Mouse (Mus musculus): ENCODE results near the gene Pipox. TPM values are rescaled to one million over a fixed set of nuclear protein-coding genes. Genes with fewer than 3 reads are reported as not detected.

Pipox gene
- polyA plus RNA-seq, 1 experiment from 2014 or later = 16.0 TPM

DNA sequence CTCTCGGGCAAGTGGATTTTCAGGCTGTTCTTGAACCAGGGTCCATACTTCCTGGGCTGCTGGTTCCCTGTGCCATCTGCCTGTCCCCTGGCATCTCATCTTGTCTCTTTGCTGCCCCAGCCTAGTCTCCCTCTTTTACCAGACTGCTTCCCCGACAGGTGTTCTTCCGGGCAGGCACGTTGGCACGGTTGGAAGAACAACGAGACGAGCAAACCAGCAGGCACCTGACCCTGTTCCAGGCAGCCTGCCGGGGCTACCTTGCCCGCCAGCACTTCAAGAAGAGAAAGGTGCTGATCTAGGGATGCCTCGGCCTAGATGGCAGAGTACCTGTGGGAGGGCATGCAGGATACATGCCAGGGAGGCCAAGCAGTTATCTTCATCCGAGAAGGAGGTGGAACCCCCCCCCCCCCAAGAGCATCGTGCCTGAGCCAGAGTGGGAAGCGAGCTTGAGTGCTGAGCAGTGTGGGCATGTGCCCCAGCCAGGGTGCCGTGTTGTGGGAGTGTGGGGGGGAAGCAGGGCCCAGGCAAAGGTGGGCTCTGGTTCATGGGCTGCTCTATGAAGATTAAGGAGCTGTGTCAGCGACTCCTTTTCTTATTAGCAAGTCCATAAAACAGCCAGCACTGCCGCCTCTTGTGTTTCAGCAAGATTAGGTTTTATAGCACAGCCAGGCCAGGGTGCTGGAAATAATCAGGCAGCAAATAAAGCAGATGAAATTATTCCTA, 53.2 kb downstream of the Pipox start:
- Histone ChIP-seq H3K4me3 (ENCODE audit: low read length) (no peak overlapping the region), H3K27ac (ENCODE audit: low read length) (no peak overlapping the region), H3K4me2 (replicated peaks; ENCODE audit: low read depth, low read length) (no peak overlapping the region), H3K9ac (replicated peaks; ENCODE audit: low read length) (no peak overlapping the region), H3K27me3 (ENCODE audit: insufficient read depth, low read length) (0 out of 2 replicates have a peak, but pooled peaks cover 8% of the 10 kb centered on the region), H3K36me3 (ENCODE audit: insufficient read depth, low read length) (peaks cover 34% of the 10 kb centered on the region), H3K9me3 (ENCODE audit: low read length) (no peaks in the 10 kb centered on the region), H3K4me1 (ENCODE audit: insufficient read depth, low read length) (peaks cover 7% of the 10 kb centered on the region; the same call in 1 of the 2 replicates)
- peak; percentile 60; the same call in 1 of the 2 replicates for ATAC-seq (ENCODE audit: low FRiP score, low TSS enrichment)
- WGBS = 48% methylated on average over 16 of the region's 16 CpGs

DNA sequence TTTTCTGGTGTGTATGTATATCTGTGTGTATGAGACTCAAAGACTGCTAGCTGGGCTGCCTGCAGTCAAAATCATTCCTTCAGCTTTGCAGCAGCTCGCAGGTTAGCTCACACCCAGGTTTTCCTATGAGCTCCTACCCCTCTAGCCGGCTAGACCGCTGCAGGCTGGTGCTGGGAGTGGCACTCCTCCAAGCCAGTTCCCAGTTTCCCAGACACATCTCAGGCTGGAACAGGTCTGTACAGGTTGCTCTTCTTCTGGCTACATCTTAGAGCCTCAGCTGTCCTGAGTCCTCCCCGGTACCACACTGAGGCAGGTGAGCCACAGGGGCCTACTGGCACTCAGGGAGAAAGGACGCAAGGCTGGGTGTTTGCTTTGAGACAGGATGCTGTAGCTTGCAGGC, 56.0 kb downstream of the Pipox start:
- no peak overlapping the region for H3K9ac ChIP-seq (replicated peaks; ENCODE audit: low read length)
- no peak overlapping the region for H3K4me2 ChIP-seq (replicated peaks; ENCODE audit: low read depth, low read length)
- no peak overlapping the region for H3K27ac ChIP-seq (ENCODE audit: low read length)
- H3K36me3 ChIP-seq (ENCODE audit: insufficient read depth, low read length) = peaks cover 19% of the 10 kb centered on the region
- WGBS = 85% methylated on average over 5 of the region's 5 CpGs
- no peak overlapping the region for H3K4me3 ChIP-seq (ENCODE audit: low read length)
- H3K9me3 ChIP-seq (ENCODE audit: low read length) = no peaks in the 10 kb centered on the region
- no peak for ATAC-seq (ENCODE audit: low FRiP score, low TSS enrichment)
- peaks cover 7% of the 10 kb centered on the region; the same call in 1 of the 2 replicates for H3K4me1 ChIP-seq (ENCODE audit: insufficient read depth, low read length)
- H3K27me3 ChIP-seq (ENCODE audit: insufficient read depth, low read length) = 0 out of 2 replicates have a peak, but pooled peaks cover 8% of the 10 kb centered on the region

DNA sequence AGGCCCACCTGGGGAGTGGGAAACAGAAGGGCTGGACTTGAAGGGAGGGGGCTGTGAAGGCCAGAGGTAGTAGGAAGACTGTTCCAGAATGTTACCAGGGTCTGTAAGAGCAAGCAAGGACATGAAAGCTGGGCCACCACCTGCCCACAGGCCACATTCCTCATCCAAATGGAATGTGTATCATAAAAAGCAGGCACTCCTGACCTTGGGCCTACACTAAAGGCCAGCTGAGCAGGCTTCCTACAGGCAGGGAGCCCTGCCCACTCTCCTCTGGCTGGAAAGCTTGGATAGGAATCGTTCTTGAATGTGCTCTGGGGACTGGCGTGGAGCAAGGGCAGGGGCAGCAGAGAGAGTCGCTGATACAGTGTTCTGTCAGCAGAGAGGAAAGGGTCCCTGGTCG, 57.1 kb downstream of the Pipox start:
- H3K27me3 ChIP-seq (ENCODE audit: insufficient read depth, low read length) = 0 out of 2 replicates have a peak, but pooled peaks cover 5% of the 10 kb centered on the region
- no peak for ATAC-seq (ENCODE audit: low FRiP score, low TSS enrichment)
- peaks cover 21% of the 10 kb centered on the region for H3K36me3 ChIP-seq (ENCODE audit: insufficient read depth, low read length)
- peak overlapping the region; percentile 12; the same call in 1 of the 2 replicates for H3K27ac ChIP-seq (ENCODE audit: low read length)
- WGBS = 56% methylated on average over 4 of the region's 4 CpGs
- peaks cover 6% of the 10 kb centered on the region; the same call in 1 of the 2 replicates for H3K4me1 ChIP-seq (ENCODE audit: insufficient read depth, low read length)
- H3K9ac ChIP-seq (replicated peaks; ENCODE audit: low read length) = no peak overlapping the region
- no peaks in the 10 kb centered on the region for H3K9me3 ChIP-seq (ENCODE audit: low read length)
- no peak overlapping the region for H3K4me2 ChIP-seq (replicated peaks; ENCODE audit: low read depth, low read length)
- no peak overlapping the region for H3K4me3 ChIP-seq (ENCODE audit: low read length)

DNA sequence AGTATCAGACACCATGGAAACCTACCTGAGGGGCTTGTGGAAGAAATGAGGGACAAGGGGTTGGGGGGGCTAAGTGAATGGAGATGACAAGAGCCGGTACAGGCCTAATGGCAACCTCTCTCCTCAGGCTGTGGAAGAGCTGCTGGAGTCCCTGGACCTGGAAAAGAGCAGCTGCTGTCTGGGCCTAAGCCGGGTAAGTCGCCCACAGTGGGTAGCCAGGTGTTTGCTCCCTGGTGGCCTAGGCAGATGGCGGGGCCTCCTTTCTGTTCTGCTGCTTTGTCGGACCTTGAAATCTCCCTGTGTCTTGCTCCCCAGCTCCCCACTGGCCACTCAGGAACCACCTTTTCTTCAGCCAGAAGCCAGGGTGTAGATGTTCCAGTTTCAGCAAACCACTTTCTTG, 57.6 kb downstream of the Pipox start:
- H3K9me3 ChIP-seq (ENCODE audit: low read length) = no peaks in the 10 kb centered on the region
- 88% methylated on average over 5 of the region's 5 CpGs for WGBS
- peaks cover 2% of the 10 kb centered on the region; the same call in 1 of the 2 replicates for H3K4me1 ChIP-seq (ENCODE audit: insufficient read depth, low read length)
- no peak overlapping the region for H3K4me2 ChIP-seq (replicated peaks; ENCODE audit: low read depth, low read length)
- ATAC-seq (ENCODE audit: low FRiP score, low TSS enrichment) = no peak
- 0 out of 2 replicates have a peak, but pooled peaks cover 5% of the 10 kb centered on the region for H3K27me3 ChIP-seq (ENCODE audit: insufficient read depth, low read length)
- H3K36me3 ChIP-seq (ENCODE audit: insufficient read depth, low read length) = peaks cover 21% of the 10 kb centered on the region
- no peak overlapping the region for H3K9ac ChIP-seq (replicated peaks; ENCODE audit: low read length)
- no peak overlapping the region for H3K4me3 ChIP-seq (ENCODE audit: low read length)
- peak overlapping the region; percentile 12; the same call in 1 of the 2 replicates for H3K27ac ChIP-seq (ENCODE audit: low read length)

DNA sequence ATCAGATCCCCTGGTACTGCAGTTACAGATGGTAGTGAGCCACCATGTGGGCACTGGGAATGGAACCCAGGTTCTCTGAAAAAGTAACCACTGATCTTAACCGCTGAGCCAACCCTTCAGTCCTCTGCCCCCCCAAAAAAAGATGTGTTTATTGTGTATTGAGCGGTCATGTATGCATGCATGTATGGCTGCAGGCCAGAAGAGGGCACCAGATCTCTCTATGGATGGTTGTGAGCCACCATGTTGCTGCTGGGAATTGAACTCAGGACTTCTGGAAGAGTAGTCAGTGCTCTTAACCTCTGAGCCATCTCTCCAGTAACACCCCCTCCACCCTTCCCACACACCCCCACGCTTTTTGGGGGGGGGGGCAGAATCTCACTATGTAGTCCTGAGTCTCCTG, 58.8 kb downstream of the Pipox start:
- Histone ChIP-seq H3K27ac (ENCODE audit: low read length) (no peak overlapping the region), H3K9me3 (ENCODE audit: low read length) (no peaks in the 10 kb centered on the region), H3K4me1 (ENCODE audit: insufficient read depth, low read length) (no peaks in the 10 kb centered on the region), H3K4me2 (replicated peaks; ENCODE audit: low read depth, low read length) (no peak overlapping the region), H3K4me3 (ENCODE audit: low read length) (no peak overlapping the region), H3K9ac (replicated peaks; ENCODE audit: low read length) (no peak overlapping the region), H3K27me3 (ENCODE audit: insufficient read depth, low read length) (0 out of 2 replicates have a peak, but pooled peaks cover 5% of the 10 kb centered on the region), H3K36me3 (ENCODE audit: insufficient read depth, low read length) (peaks cover 19% of the 10 kb centered on the region)
- no peak for ATAC-seq (ENCODE audit: low FRiP score, low TSS enrichment)
- WGBS = 84% methylated on average over 3 of the region's 3 CpGs

DNA sequence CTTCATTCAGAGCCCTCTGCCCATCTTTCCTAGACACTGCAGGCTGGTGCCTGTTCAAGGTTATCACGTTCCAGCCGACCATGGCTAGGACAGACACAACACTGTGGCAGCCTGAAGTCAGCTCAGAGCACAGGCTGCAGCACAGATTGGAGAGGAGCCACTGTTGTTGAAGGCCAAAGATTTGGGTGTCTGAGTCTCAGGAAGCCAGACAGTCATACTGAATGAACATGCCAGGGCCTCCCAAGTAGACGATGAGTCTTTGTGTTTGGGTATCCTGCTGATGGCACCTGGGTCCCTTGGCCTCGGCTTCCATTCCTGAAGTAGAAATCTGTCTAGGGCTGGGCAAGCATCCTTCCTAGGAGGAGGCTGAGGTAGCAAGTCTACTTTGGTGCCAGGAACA, 61.4 kb downstream of the Pipox start:
- Histone ChIP-seq H3K36me3 (ENCODE audit: insufficient read depth, low read length) (peaks cover 34% of the 10 kb centered on the region), H3K4me1 (ENCODE audit: insufficient read depth, low read length) (no peaks in the 10 kb centered on the region), H3K27ac (ENCODE audit: low read length) (no peak overlapping the region), H3K4me3 (ENCODE audit: low read length) (no peak overlapping the region), H3K9ac (replicated peaks; ENCODE audit: low read length) (no peak overlapping the region), H3K27me3 (ENCODE audit: insufficient read depth, low read length) (no peaks in the 10 kb centered on the region), H3K9me3 (ENCODE audit: low read length) (no peaks in the 10 kb centered on the region), H3K4me2 (replicated peaks; ENCODE audit: low read depth, low read length) (no peak overlapping the region)
- 94% methylated on average over 4 of the region's 4 CpGs for WGBS
- no peak for ATAC-seq (ENCODE audit: low FRiP score, low TSS enrichment)

DNA sequence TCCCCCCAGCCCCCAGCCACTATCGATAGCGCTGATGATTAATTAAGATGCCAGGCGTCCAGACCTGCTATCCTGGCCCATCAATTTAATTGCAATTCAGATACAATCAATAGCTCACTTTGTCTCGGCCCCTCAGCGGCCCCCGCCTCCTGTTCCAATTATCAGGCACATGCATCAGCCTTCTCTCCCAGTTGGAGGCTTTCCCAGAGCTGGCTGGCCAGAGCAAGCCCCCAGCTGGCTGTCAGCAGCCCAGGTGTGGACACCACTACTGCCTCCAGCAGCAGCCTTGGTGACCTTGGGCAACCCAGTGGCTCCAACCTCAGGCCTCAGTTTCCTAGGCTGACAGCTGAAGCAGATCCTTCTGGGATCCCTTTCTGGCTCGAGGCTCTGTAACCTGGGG, 63.0 kb downstream of the Pipox start:
- Histone ChIP-seq H3K4me3 (ENCODE audit: low read length) (no peak overlapping the region), H3K27me3 (ENCODE audit: insufficient read depth, low read length) (no peaks in the 10 kb centered on the region), H3K4me1 (ENCODE audit: insufficient read depth, low read length) (no peaks in the 10 kb centered on the region), H3K9me3 (ENCODE audit: low read length) (no peaks in the 10 kb centered on the region), H3K36me3 (ENCODE audit: insufficient read depth, low read length) (peaks cover 29% of the 10 kb centered on the region), H3K27ac (ENCODE audit: low read length) (no peak overlapping the region), H3K4me2 (replicated peaks; ENCODE audit: low read depth, low read length) (no peak overlapping the region), H3K9ac (replicated peaks; ENCODE audit: low read length) (no peak overlapping the region)
- no peak for ATAC-seq (ENCODE audit: low FRiP score, low TSS enrichment)
- WGBS = 67% methylated on average over 7 of the region's 7 CpGs

Other genes starting within 250 kb of the Pipox start
- gene Nufip2, start 207.9 kb downstream of the Pipox start, polyA plus RNA-seq (2015; fragmentation: Nextera tagmentation; extraction: Ambion mirVana) = 3.4 and 3.6 TPM in 2 replicates
- not detected in 2 replicates for gene Cryba1, start 168.8 kb downstream of the Pipox start, polyA plus RNA-seq (2015; fragmentation: Nextera tagmentation; extraction: Ambion mirVana)
- gene Myo18a, start 130.8 kb downstream of the Pipox start, polyA plus RNA-seq (2015; fragmentation: Nextera tagmentation; extraction: Ambion mirVana) = 32.4 and 38.1 TPM in 2 replicates
- gene Gm10277, start 106.3 kb downstream of the Pipox start, polyA plus RNA-seq (2015; fragmentation: Nextera tagmentation; extraction: Ambion mirVana) = 1.5 and 1.6 TPM in 2 replicates
- 0.19 and 0.27 TPM in 2 replicates for gene Sez6, start 36.7 kb upstream of the Pipox start, polyA plus RNA-seq (2015; fragmentation: Nextera tagmentation; extraction: Ambion mirVana)
- gene Phf12, start 88.7 kb upstream of the Pipox start, polyA plus RNA-seq (2015; fragmentation: Nextera tagmentation; extraction: Ambion mirVana) = 15.9 and 16.0 TPM in 2 replicates
- 17.0 and 17.1 TPM in 2 replicates for gene Dhrs13, start 138.2 kb upstream of the Pipox start, polyA plus RNA-seq (2015; fragmentation: Nextera tagmentation; extraction: Ambion mirVana)
- gene Flot2, start 143.8 kb upstream of the Pipox start, polyA plus RNA-seq (2015; fragmentation: Nextera tagmentation; extraction: Ambion mirVana) = 57.4 and 61.1 TPM in 2 replicates
- 41.0 and 41.6 TPM in 2 replicates for gene Eral1, start 186.3 kb upstream of the Pipox start, polyA plus RNA-seq (2015; fragmentation: Nextera tagmentation; extraction: Ambion mirVana)
- gene Fam222b, start 200.6 kb upstream of the Pipox start, polyA plus RNA-seq (2015; fragmentation: Nextera tagmentation; extraction: Ambion mirVana) = 14.8 and 19.3 TPM in 2 replicates

Measured in kidney, embryonic 16.5 days (tissue).